Mouse (Mus musculus): ENCODE measurements around the gene Tvp23a.
A peak's percentile ranks its signal among the peaks of the same experiment; 100 is the strongest.

Gene Tvp23a

GRCm38 (mm10) chr16:10447264-10447594 is at the start of gene Tvp23a:
Tvp23a (minus strand) TSS chr16:10447362.
- peak; percentile 93 for DNase-seq

GRCm38 (mm10) chr16:10495824-10496298 is 48.7 kb upstream of the Tvp23a start:
- no peak for DNase-seq

GRCm38 (mm10) chr16:10492587-10492986 is 45.4 kb upstream of the Tvp23a start:
- DNase-seq: no peak

GRCm38 (mm10) chr16:10491716-10492115 is 44.6 kb upstream of the Tvp23a start:
- DNase-seq: no peak

GRCm38 (mm10) chr16:10490503-10491150 is 43.5 kb upstream of the Tvp23a start:
- DNase-seq: no peak

- DNase-seq: no peak
Observed at GRCm38 (mm10) chr16:10489904-10490457, 42.8 kb upstream of the Tvp23a start.

GRCm38 (mm10) chr16:10489483-10489882 is 42.3 kb upstream of the Tvp23a start:
- no peak for DNase-seq

GRCm38 (mm10) chr16:10488769-10489481 is 41.8 kb upstream of the Tvp23a start:
- no peak for DNase-seq

GRCm38 (mm10) chr16:10487895-10488493 is 40.8 kb upstream of the Tvp23a start:
- DNase-seq: no peak

GRCm38 (mm10) chr16:10486993-10487392 is 39.8 kb upstream of the Tvp23a start:
- no peak for DNase-seq

GRCm38 (mm10) chr16:10482343-10482742 is 35.2 kb upstream of the Tvp23a start:
- DNase-seq: no peak

- DNase-seq: no peak
Observed at GRCm38 (mm10) chr16:10479857-10480256, 32.7 kb upstream of the Tvp23a start, which contains the start of gene Ciita. Ciita (plus strand) TSS chr16:10480059.

- DNase-seq: no peak
Observed at GRCm38 (mm10) chr16:10475919-10476318, 28.8 kb upstream of the Tvp23a start.

- no peak for DNase-seq
Observed at GRCm38 (mm10) chr16:10474956-10475355, 27.8 kb upstream of the Tvp23a start.

GRCm38 (mm10) chr16:10471950-10472349 is 24.8 kb upstream of the Tvp23a start:
- no peak for DNase-seq

GRCm38 (mm10) chr16:10468201-10468600 is 21.0 kb upstream of the Tvp23a start:
- peak; percentile 83 for DNase-seq

- DNase-seq: no peak
Observed at GRCm38 (mm10) chr16:10467391-10468107, 20.4 kb upstream of the Tvp23a start.

- DNase-seq: no peak
Observed at GRCm38 (mm10) chr16:10465011-10465681, 18.0 kb upstream of the Tvp23a start.

GRCm38 (mm10) chr16:10461178-10461577 is 14.0 kb upstream of the Tvp23a start:
- no peak for DNase-seq

- no peak for DNase-seq
Observed at GRCm38 (mm10) chr16:10460188-10460587, 13.0 kb upstream of the Tvp23a start.

GRCm38 (mm10) chr16:10454583-10454974 is 7.4 kb upstream of the Tvp23a start:
- no peak for DNase-seq

GRCm38 (mm10) chr16:10453872-10454582 is 6.9 kb upstream of the Tvp23a start:
- no peak for DNase-seq

All from layer of hippocampus, adult 9-11 months (tissue).